In the genomic region with DNA sequence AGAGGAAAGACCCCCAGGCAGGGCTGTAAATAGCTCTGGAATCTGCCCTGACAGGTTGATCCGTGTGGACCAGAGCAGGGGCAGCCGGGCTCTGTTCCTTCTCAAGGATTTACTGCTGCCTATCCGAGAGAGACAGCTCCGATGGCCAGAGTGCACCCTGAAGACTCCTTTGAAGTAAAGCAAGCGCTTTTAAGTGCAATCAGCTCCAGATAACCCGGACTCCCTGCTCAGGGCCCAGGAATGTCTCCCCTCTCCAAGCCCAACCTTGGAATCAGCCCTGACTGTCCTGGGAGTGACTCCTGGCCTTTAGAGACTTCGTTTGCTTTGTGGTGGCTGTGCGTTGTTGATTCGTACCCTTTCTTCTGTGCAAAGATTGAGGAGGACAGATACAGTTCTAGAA, we compare ENCODE assay signal across 14 mouse cellular contexts.
DNase-seq lines count a peak whose midpoint lies in the region; ATAC-seq and TF ChIP-seq lines count a peak whose summit lies in the region.
"Had no signal": no experiment of that assay in that cellular context is flagged by ENCODE, and none has a peak within 500 bp of the region (broad histone marks: within the 10 kb centered on the region; RNA-seq: fewer than 3 reads in every experiment).

No protein-coding gene starts in this region.

- DNase-seq in gastrocnemius, adult 2 months: no peak
- DNase-seq in gastrocnemius, postnatal 4 days (ENCODE audit: low spot score in 2 of 2): no peak
- no peak for DNase-seq in kidney, adult 18-20 months
- DNase-seq in stomach, postnatal 0 days (ENCODE audit: low spot score): no peak
- no peak for DNase-seq in right cerebral cortex, adult 2 months (ENCODE audit: low spot score in 2 of 2)
- DNase-seq: adrenal gland, adult 8-10 months; gastrocnemius, postnatal 10 days; left cerebral cortex, postnatal 4 days had no signal

- peak overlapping the region; percentile 40; the same call in 1 of the 2 replicates for H3K27ac ChIP-seq in gastrocnemius, adult 2 months
- H3K27ac ChIP-seq in kidney, embryonic 14.5 days (ENCODE audit: low read depth, low read length): no peak overlapping the region
- no peak overlapping the region for H3K27ac ChIP-seq in stomach, embryonic 16.5 days (ENCODE audit: low read length)
- H3K27ac ChIP-seq in stomach, postnatal 0 days (replicated peaks): no peak overlapping the region
- H3K27ac ChIP-seq: neural tube, embryonic 13.5 days had no signal

- no peaks in the 10 kb centered on the region for H3K36me3 ChIP-seq in kidney, embryonic 14.5 days (ENCODE audit: control insufficient read depth, insufficient read depth, low read length)
- H3K36me3 ChIP-seq in stomach, embryonic 16.5 days (ENCODE audit: control insufficient read depth, insufficient read depth, low read length): no peaks in the 10 kb centered on the region
- H3K36me3 ChIP-seq in stomach, postnatal 0 days (ENCODE audit: control insufficient read depth, insufficient read depth, low read length): no peaks in the 10 kb centered on the region
- H3K36me3 ChIP-seq: neural tube, embryonic 13.5 days had no signal

- no peak for TF ChIP-seq CTCF in gastrocnemius, adult 2 months (IDR thresholded peaks at IDR 0.05)
- no peak for TF ChIP-seq CTCF in stomach, postnatal 0 days (IDR thresholded peaks at IDR 0.05; ENCODE audit: low read depth)

- no peak for TF ChIP-seq EP300 in stomach, postnatal 0 days (optimal IDR thresholded peaks at IDR 0.05)

- no peak overlapping the region for H3K4me3 ChIP-seq in gastrocnemius, adult 2 months
- H3K4me3 ChIP-seq in kidney, embryonic 14.5 days (ENCODE audit: low read length): no peak overlapping the region
- H3K4me3 ChIP-seq in stomach, embryonic 16.5 days (replicated peaks; ENCODE audit: low read length): no peak overlapping the region
- H3K4me3 ChIP-seq in stomach, postnatal 0 days (ENCODE audit: low read depth, low read length): no peak overlapping the region
- H3K4me3 ChIP-seq: neural tube, embryonic 13.5 days had no signal

- peak overlapping the region; percentile 5; the same call in 1 of the 2 replicates for H3K4me2 ChIP-seq in kidney, embryonic 14.5 days (replicated peaks; ENCODE audit: low read depth, low read length)
- H3K4me2 ChIP-seq in stomach, embryonic 16.5 days (ENCODE audit: low read depth, low read length): no peak overlapping the region
- no peak overlapping the region for H3K4me2 ChIP-seq in stomach, postnatal 0 days (replicated peaks; ENCODE audit: low read depth)

- no peak for ATAC-seq in kidney, embryonic 14.5 days (ENCODE audit: low FRiP score, low TSS enrichment)
- no peak for ATAC-seq in stomach, embryonic 16.5 days (ENCODE audit: insufficient read depth, low FRiP score)
- no peak for ATAC-seq in stomach, postnatal 0 days (ENCODE audit: low FRiP score, low TSS enrichment)
- ATAC-seq in frontal cortex, adult (ENCODE audit: low TSS enrichment): no peak
- ATAC-seq: forebrain, embryonic 16.5 days; inflammation-experienced regulatory T-cells, adult 6 months had no signal

- no peaks in the 10 kb centered on the region for H3K9me3 ChIP-seq in kidney, embryonic 14.5 days (ENCODE audit: control insufficient read depth, low read length)
- no peaks in the 10 kb centered on the region for H3K9me3 ChIP-seq in stomach, embryonic 16.5 days (replicated peaks; ENCODE audit: control insufficient read depth, low read length)
- no peaks in the 10 kb centered on the region for H3K9me3 ChIP-seq in stomach, postnatal 0 days (ENCODE audit: control insufficient read depth, low read length)
- H3K9me3 ChIP-seq: neural tube, embryonic 13.5 days had no signal

- no peak overlapping the region for H3K9ac ChIP-seq in kidney, embryonic 14.5 days (ENCODE audit: low read depth, low read length)
- peak overlapping the region; percentile 18; the same call in 1 of the 2 replicates for H3K9ac ChIP-seq in stomach, embryonic 16.5 days (ENCODE audit: low read length)
- H3K9ac ChIP-seq in stomach, postnatal 0 days (ENCODE audit: low read length): no peak overlapping the region
- H3K9ac ChIP-seq: neural tube, embryonic 13.5 days had no signal

- intact Hi-C loops in gastrocnemius, adult 2 months (cut with DNase I): no loop called here

- H3K4me1 ChIP-seq in kidney, embryonic 14.5 days (ENCODE audit: control insufficient read depth, insufficient read depth, low read length): peaks cover 6% of the 10 kb centered on the region; the same call in 1 of the 2 replicates
- peaks cover 9% of the 10 kb centered on the region; the same call in 1 of the 2 replicates for H3K4me1 ChIP-seq in stomach, embryonic 16.5 days (ENCODE audit: control insufficient read depth, insufficient read depth, low read length)
- H3K4me1 ChIP-seq in stomach, postnatal 0 days (replicated peaks; ENCODE audit: control insufficient read depth, insufficient read depth): no peaks in the 10 kb centered on the region

- WGBS in kidney, embryonic 14.5 days: 10% methylated on average over 9 of the region's 9 CpGs
- 21% methylated on average over 9 of the region's 9 CpGs for WGBS in stomach, embryonic 16.5 days
- WGBS in stomach, postnatal 0 days: 23% methylated on average over 9 of the region's 9 CpGs

- no peaks in the 10 kb centered on the region for H3K27me3 ChIP-seq in kidney, embryonic 14.5 days (ENCODE audit: control insufficient read depth, insufficient read depth, low read length)
- H3K27me3 ChIP-seq in stomach, embryonic 16.5 days (ENCODE audit: control insufficient read depth, insufficient read depth, low read length): no peaks in the 10 kb centered on the region
- no peaks in the 10 kb centered on the region for H3K27me3 ChIP-seq in stomach, postnatal 0 days (ENCODE audit: control insufficient read depth, insufficient read depth, low read length)
